Mouse (Mus musculus) left cerebral cortex, adult 8-10 months (tissue): ENCODE measurements around the gene Zfp965. TPM values are rescaled to one million over a fixed set of nuclear protein-coding genes. Genes with fewer than 3 reads are reported as not detected.
"Not testable (repeated sequence)": the region's sequence is repeated elsewhere in the genome, so short reads cannot be mapped to it uniquely, and the experiment has no call there.

Experiments used
- DNase-seq, 2 experiments: peaks; one replicate each; pipeline ENCODE4 v3.0.0; 2022; ENCODE audit warnings: low spot score in 2 of 2
- total RNA-seq, 4 experiments: library from RNA; stranded (reverse); gene quantifications; 2 replicates each; pipeline ENCODE4 v1.2.4; 2022

Zfp965 gene
- total RNA-seq: 1 to 10 TPM; 3.4 to 6.6 (median 4.8) TPM

DNA sequence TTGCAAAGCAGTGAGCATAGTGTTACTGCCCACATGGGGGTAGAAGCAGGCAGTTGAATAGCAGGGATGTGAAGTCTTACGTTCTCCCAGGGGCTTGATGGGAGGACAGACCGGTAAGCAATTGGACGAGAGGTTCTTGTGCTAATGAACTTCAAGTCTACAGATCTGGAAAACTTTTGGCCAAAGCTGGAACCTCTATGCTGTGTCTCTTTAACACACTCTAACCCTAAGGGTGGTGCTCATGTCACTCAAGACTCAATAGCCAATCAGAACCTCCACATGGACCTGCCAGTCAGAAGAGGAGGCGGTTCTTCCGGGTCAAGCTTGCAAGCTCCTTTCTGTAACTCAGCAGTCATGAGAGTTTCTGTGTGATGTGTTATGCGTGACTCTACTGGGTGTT is at the start of gene Zfp965:
Gene Zfp965, plus strand, starts transcription at position 301 of the 400 bp plus-strand sequence.
- DNase-seq: not testable (repeated sequence)

DNA sequence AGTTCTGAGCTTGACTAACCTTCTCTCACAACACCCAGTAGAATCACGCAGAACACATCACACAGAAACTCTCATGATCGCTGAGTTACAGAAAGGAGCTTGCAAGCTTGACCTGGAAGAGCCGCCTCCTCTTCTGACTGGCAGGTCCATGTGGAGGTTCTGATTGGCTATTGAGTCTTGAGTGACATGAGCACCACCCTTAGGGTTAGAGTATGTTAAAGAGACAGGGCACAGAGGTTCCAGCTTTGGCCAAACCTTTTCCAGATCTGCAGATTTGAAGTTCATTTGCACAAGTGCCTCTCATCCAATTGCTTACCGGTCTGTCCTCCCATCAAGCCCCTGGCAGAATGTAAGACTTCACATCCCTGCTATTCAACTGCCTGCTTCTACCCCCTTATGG is 34.1 kb upstream of the Zfp965 start, which contains the start of gene Gm4724:
Gene Gm4724, minus strand, starts transcription at position 101 of the 400 bp plus-strand sequence.
- DNase-seq: not testable (repeated sequence)

Other genes with a start within 250 kb of the Zfp965 start
- gene Gm14440, start 194.9 kb upstream of the Zfp965 start, total RNA-seq: 1 to 10 TPM in 2 of 4 experiments, not detected in 2; 3.9 to 4.0 TPM
- 10 to 100 TPM; 55.3 to 66.2 (median 60.6) TPM for gene Gm4631, start 131.8 kb upstream of the Zfp965 start, total RNA-seq
- gene Zfp968, start 97.5 kb upstream of the Zfp965 start, total RNA-seq: 1 to 10 TPM; 5.6 to 8.7 (median 7.3) TPM
- gene Gm4724, start 34.2 kb upstream of the Zfp965 start, total RNA-seq: 10 to 100 TPM in 3 of 4 experiments, 1 to 10 TPM in 1; 6.8 to 14.4 (median 13.0) TPM
- not detected for gene Gm11007, start 174.0 kb downstream of the Zfp965 start, total RNA-seq
- gene Zfp969, start 233.7 kb downstream of the Zfp965 start, total RNA-seq: not detected